Mouse (Mus musculus) frontal cortex, adult (tissue): ENCODE measurements at regions not wholly inside any gene's neighbourhood (a gene's known extent, or its start where the extent isn't known, plus 50 kb on each side); places are given as distances from the start of the nearest gene placed in this dataset.
A peak's percentile ranks its signal among the peaks of the same experiment; 100 is the strongest.

Experiments used
- ATAC-seq: cut with Nextera tagmentation; 2 replicates; pipeline ENCODE4 v1.9.2; 2017; ENCODE audit warnings: mild to moderate bottlenecking, moderate library complexity, mixed read lengths; ENCODE audit not compliant: low TSS enrichment

GRCm38 (mm10) chr9:93777784-93778402 is 760.0 kb downstream of the 1190002N15Rik start:
- ATAC-seq = peak; percentile 55; the same call in 1 of the 2 replicates
